Mouse (Mus musculus) forebrain, embryonic 15.5 days (tissue): ENCODE results near the gene Soga1. TPM values are rescaled to one million over a fixed set of nuclear protein-coding genes. Genes with fewer than 3 reads are reported as not detected.
A peak's percentile ranks its signal among the peaks of the same experiment; 100 is the strongest.

Experiments
- ATAC-seq: fragments of 200-750 bp; cut with Nextera tagmentation; replicated peaks from 2 replicates; pipeline ENCODE4 v1.8.0; 2017; ENCODE audit warnings: mild to moderate bottlenecking, moderate TSS enrichment, moderate library complexity
- H3K27ac ChIP-seq: fragments of 300-500 bp; sonication (generic); replicated peaks from 2 replicates; pipeline ENCODE4 v1.5.1; 2015; ENCODE audit warnings: mild to moderate bottlenecking, inconsistent platforms
- H3K27me3 ChIP-seq: fragments of 300-500 bp; sonication (generic); 2 replicates; pipeline ENCODE4 v1.6.1; 2015; ENCODE audit warnings: inconsistent platforms
- H3K36me3 ChIP-seq: fragments of 300-500 bp; sonication (generic); 2 replicates; pipeline ENCODE4 v1.6.1; 2015; ENCODE audit warnings: mild to moderate bottlenecking, inconsistent platforms
- H3K4me1 ChIP-seq: fragments of 300-500 bp; sonication (generic); 2 replicates; pipeline ENCODE4 v1.6.1; 2015; ENCODE audit warnings: inconsistent platforms
- H3K4me2 ChIP-seq: fragments of 300-500 bp; sonication (generic); replicated peaks from 2 replicates; pipeline ENCODE4 v1.6.1; 2015; ENCODE audit warnings: mild to moderate bottlenecking, inconsistent platforms
- H3K4me3 ChIP-seq: fragments of 300-500 bp; sonication (generic); 2 replicates; pipeline ENCODE4 v1.5.1; 2015; ENCODE audit warnings: mild to moderate bottlenecking, inconsistent platforms
- H3K9ac ChIP-seq: fragments of 300-500 bp; sonication (generic); replicated peaks from 2 replicates; pipeline ENCODE4 v1.6.1; 2015; ENCODE audit warnings: mild to moderate bottlenecking, inconsistent platforms
- H3K9me3 ChIP-seq: fragments of 300-500 bp; sonication (generic); 2 replicates; pipeline ENCODE4 v1.6.1; 2016; ENCODE audit warnings: inconsistent platforms
- WGBS: fragments of 180-500 bp; shearing (Covaris S2); methylation state at CpG from one replicate; pipeline ENCODE4 v1.1.7; 2015; ENCODE audit warnings: mixed read lengths; 5-methylcytosine and 5-hydroxymethylcytosine counted together
- polyA plus RNA-seq: library from polyadenylated mRNA; unstranded; fragments of >200 nt; fragmentation: Nextera tagmentation; extraction: Ambion mirVana; gene quantifications from 2 replicates; pipeline ENCODE4 v1.2.1, GENCODE M21; 2015

Soga1 gene
- polyA plus RNA-seq, 1 experiment from 2014 or later = 5.7 TPM

DNA sequence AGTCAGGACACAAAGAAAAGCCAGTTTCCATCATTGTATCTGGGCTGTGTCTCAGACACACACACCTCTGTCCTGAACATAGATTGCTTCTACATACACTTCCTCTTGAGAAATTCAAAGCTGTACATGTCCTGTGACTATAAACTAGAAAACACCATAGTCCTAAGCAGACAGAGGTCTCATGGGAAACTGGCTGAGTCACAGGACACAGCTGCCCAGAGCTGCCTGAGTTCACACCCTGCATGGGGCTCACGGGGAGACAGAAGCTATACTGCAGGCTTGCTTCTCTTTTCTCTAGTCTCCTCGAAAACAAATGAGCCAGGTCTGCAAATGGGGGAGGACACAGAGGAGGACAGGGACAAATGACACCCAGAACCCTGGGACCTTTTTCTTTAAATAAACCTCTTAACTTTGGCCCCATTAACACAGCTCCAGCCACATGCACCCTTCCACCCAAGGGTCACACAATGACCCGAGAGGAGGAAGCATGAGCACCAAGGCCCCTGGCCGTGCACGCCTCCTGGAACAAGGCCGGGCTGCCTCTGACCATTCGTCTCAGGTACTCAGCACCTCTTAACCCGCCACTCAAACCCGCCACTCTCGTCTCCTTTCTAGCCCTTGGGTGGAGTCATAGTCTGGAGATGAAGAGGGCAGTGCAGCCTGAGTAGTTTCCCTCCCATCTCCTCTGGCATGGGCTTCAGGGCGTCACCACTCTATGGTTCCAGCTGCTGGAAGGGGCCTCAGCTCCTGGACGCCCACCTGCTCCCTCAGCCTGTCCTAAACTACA is 20.7 kb upstream of the Soga1 start:
- Histone ChIP-seq H3K36me3 (no peaks in the 10 kb centered on the region), H3K4me1 (no peaks in the 10 kb centered on the region)
- ATAC-seq = no peak

GRCm38 (mm10) chr2:157095005-157095755 is 16.1 kb upstream of the Soga1 start:
- Histone ChIP-seq H3K4me2 (no peak overlapping the region), H3K9ac (0 out of 2 replicates have a peak overlapping the region, but pooled peaks have one; percentile 15), H3K9me3 (no peaks in the 10 kb centered on the region), H3K4me1 (peaks cover 6% of the 10 kb centered on the region), H3K27me3 (no peaks in the 10 kb centered on the region), H3K36me3 (no peaks in the 10 kb centered on the region), H3K4me3 (no peak overlapping the region), H3K27ac (no peak overlapping the region)
- 61% methylated on average over 9 of the region's 9 CpGs for WGBS
- peak; percentile 53; the same call in 1 of the 2 replicates for ATAC-seq

More for the DNA sequence above, 20.7 kb upstream of the Soga1 start:
- no peak overlapping the region for H3K9ac ChIP-seq
- WGBS = 84% methylated on average over 12 of the region's 12 CpGs
- H3K9me3 ChIP-seq = no peaks in the 10 kb centered on the region
- H3K27ac ChIP-seq = no peak overlapping the region
- no peak overlapping the region for H3K4me2 ChIP-seq
- H3K4me3 ChIP-seq = no peak overlapping the region
- no peaks in the 10 kb centered on the region for H3K27me3 ChIP-seq

- H3K9me3 ChIP-seq = no peaks in the 10 kb centered on the region
- H3K9ac ChIP-seq = no peak overlapping the region
- H3K4me3 ChIP-seq = no peak overlapping the region
- ATAC-seq = no peak
- H3K27me3 ChIP-seq = no peaks in the 10 kb centered on the region
- peaks cover 6% of the 10 kb centered on the region for H3K4me1 ChIP-seq
- H3K36me3 ChIP-seq = no peaks in the 10 kb centered on the region
- no peak overlapping the region for H3K4me2 ChIP-seq
- H3K27ac ChIP-seq = 0 out of 2 replicates have a peak overlapping the region, but pooled peaks have one; percentile 0
- WGBS = 28% methylated on average over 8 of the region's 8 CpGs
Measured at GRCm38 (mm10) chr2:157092024-157092423, 13.0 kb upstream of the Soga1 start.

GRCm38 (mm10) chr2:157087536-157088317 is 8.7 kb upstream of the Soga1 start:
- H3K4me3 ChIP-seq = no peak overlapping the region
- H3K36me3 ChIP-seq = no peaks in the 10 kb centered on the region
- H3K4me1 ChIP-seq = peaks cover 6% of the 10 kb centered on the region
- no peak overlapping the region for H3K4me2 ChIP-seq
- ATAC-seq = no peak
- no peak overlapping the region for H3K9ac ChIP-seq
- WGBS = 80% methylated on average over 14 of the region's 14 CpGs
- no peaks in the 10 kb centered on the region for H3K27me3 ChIP-seq
- no peak overlapping the region for H3K27ac ChIP-seq
- H3K9me3 ChIP-seq = no peaks in the 10 kb centered on the region

- no peaks in the 10 kb centered on the region for H3K9me3 ChIP-seq
- H3K27me3 ChIP-seq = no peaks in the 10 kb centered on the region
- H3K36me3 ChIP-seq = no peaks in the 10 kb centered on the region
- no peak within 1 kb of the TSS for H3K27ac ChIP-seq
- ATAC-seq = no peak
- H3K4me1 ChIP-seq = no peaks in the 10 kb centered on the region
- no peak within 1 kb of the TSS for H3K4me3 ChIP-seq
- no peak within 1 kb of the TSS for H3K9ac ChIP-seq
- WGBS = 86% methylated on average over 8 of the region's 8 CpGs
- no peak within 1 kb of the TSS for H3K4me2 ChIP-seq
Measured at GRCm38 (mm10) chr2:157086796-157087195, 7.7 kb upstream of the Soga1 start, which contains the start of gene Tldc2. TSS of gene Tldc2 (plus strand) at chr2:157087055.

GRCm38 (mm10) chr2:157084831-157085585 is 6.0 kb upstream of the Soga1 start:
- H3K4me3 ChIP-seq = no peak overlapping the region
- no peak overlapping the region for H3K9ac ChIP-seq
- 84% methylated on average over 7 of the region's 7 CpGs for WGBS
- no peaks in the 10 kb centered on the region for H3K27me3 ChIP-seq
- H3K27ac ChIP-seq = no peak overlapping the region
- H3K36me3 ChIP-seq = no peaks in the 10 kb centered on the region
- no peak overlapping the region for H3K4me2 ChIP-seq
- H3K4me1 ChIP-seq = peaks cover under 1% of the 10 kb centered on the region; the same call in 1 of the 2 replicates
- no peaks in the 10 kb centered on the region for H3K9me3 ChIP-seq
- no peak for ATAC-seq

DNA sequence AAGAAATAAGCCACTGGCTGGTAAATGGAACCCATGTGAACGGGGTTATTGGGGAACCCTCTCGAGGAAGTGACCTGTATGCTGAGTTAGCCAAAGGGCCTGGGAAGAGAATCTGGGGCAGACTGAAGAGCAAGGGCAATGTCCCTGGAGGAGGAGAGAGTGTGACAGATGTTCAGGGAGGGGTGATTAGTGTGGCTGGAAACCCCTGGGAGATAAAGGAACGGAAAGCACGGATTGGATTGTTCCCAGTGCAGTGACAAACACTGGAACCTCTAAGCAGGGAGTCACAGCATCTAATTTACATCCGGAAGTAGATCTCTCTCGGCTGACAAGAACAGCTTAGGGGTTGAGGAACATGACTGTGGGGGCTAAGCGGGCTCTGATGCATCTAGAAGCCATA is 2.9 kb upstream of the Soga1 start:
- no peaks in the 10 kb centered on the region for H3K36me3 ChIP-seq
- H3K4me2 ChIP-seq = no peak overlapping the region
- H3K9me3 ChIP-seq = no peaks in the 10 kb centered on the region
- ATAC-seq = no peak
- no peak overlapping the region for H3K27ac ChIP-seq
- peaks cover 12% of the 10 kb centered on the region for H3K4me1 ChIP-seq
- 37% methylated on average over 7 of the region's 7 CpGs for WGBS
- no peaks in the 10 kb centered on the region for H3K27me3 ChIP-seq
- H3K4me3 ChIP-seq = no peak overlapping the region
- H3K9ac ChIP-seq = no peak overlapping the region

GRCm38 (mm10) chr2:157081331-157081730 is 2.3 kb upstream of the Soga1 start:
- ATAC-seq = no peak
- Histone ChIP-seq H3K27me3 (no peaks in the 10 kb centered on the region), H3K9me3 (no peaks in the 10 kb centered on the region), H3K4me2 (no peak overlapping the region), H3K27ac (no peak overlapping the region), H3K4me3 (no peak overlapping the region), H3K9ac (no peak overlapping the region), H3K36me3 (no peaks in the 10 kb centered on the region), H3K4me1 (peaks cover 18% of the 10 kb centered on the region)
- 93% methylated on average over 8 of the region's 8 CpGs for WGBS

DNA sequence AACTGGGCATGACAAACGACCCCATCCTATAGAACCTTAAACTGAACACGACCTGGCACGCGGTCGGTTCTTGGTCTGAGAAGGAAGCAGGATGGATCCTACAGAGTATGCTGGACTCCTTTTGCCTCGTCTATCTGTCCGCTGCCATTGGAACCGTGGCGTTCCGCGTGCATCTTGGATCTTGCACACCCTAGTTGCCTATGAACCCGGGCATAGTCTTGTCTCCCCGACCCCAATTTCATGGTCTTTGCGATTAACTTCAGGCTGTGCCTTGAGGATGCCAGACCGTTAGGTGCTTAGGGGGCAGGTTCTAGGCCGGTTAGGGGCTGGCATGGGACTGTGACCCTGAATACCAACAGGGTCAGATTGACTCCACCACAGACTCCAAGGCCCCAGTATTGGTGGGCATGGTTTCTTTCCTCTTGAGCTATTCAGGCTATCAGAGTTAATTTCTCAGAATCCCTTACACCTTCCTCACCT is 687 bp upstream of the Soga1 start:
- H3K4me2 ChIP-seq = peak overlapping the region; percentile 92
- no peaks in the 10 kb centered on the region for H3K9me3 ChIP-seq
- H3K4me3 ChIP-seq = peak overlapping the region; percentile 68
- peak overlapping the region; percentile 99 for H3K27ac ChIP-seq
- 9% methylated on average over 16 of the region's 16 CpGs for WGBS
- no peak for ATAC-seq
- peak overlapping the region; percentile 85 for H3K9ac ChIP-seq
- H3K27me3 ChIP-seq = no peaks in the 10 kb centered on the region
- no peaks in the 10 kb centered on the region for H3K36me3 ChIP-seq
- H3K4me1 ChIP-seq = peaks cover 34% of the 10 kb centered on the region

GRCm38 (mm10) chr2:157078059-157078792 is 828 bp downstream of the Soga1 start:
- peak overlapping the region; percentile 99 for H3K27ac ChIP-seq
- under 1% methylated on average over 68 of the region's 79 CpGs for WGBS
- H3K9ac ChIP-seq = peak overlapping the region; percentile 85
- peak overlapping the region; percentile 68 for H3K4me3 ChIP-seq
- ATAC-seq = peak; percentile 23; the same call in 1 of the 2 replicates
- peak overlapping the region; percentile 92 for H3K4me2 ChIP-seq
- peaks cover 49% of the 10 kb centered on the region for H3K4me1 ChIP-seq
- H3K9me3 ChIP-seq = no peaks in the 10 kb centered on the region
- H3K27me3 ChIP-seq = no peaks in the 10 kb centered on the region
- no peaks in the 10 kb centered on the region for H3K36me3 ChIP-seq
